Mouse (Mus musculus): Measurements from ENCODE around the gene Ntn1. TPM values are rescaled to one million over a fixed set of nuclear protein-coding genes. Genes with fewer than 3 reads are reported as not detected.

Ntn1 gene
- polyA plus RNA-seq, 1 experiment from 2014 or later, result 11.5 TPM

- no peak for ATAC-seq (ENCODE audit: insufficient number of reproducible peaks, insufficient read depth, low FRiP score, low read depth)
- 92% methylated on average over 4 of the region's 4 CpGs for WGBS
- H3K27ac ChIP-seq (replicated peaks in 1 of 2; ENCODE audit: control insufficient read depth in 1 of 2, insufficient read depth in 1 of 2, low read depth in 2 of 2, low read length in 2 of 2), result no peak overlapping the region
Observed at GRCm38 (mm10) chr11:68168427-68168826, 232.2 kb downstream of the Ntn1 start.

GRCm38 (mm10) chr11:68164408-68164807 lies 236.2 kb downstream of the Ntn1 start:
- H3K27me3 ChIP-seq (ENCODE audit: control insufficient read depth, insufficient read depth, low read length), result no peaks in the 10 kb centered on the region

More at GRCm38 (mm10) chr11:68168427-68168826, 232.2 kb downstream of the Ntn1 start:
- Histone ChIP-seq H3K27me3 (ENCODE audit: control insufficient read depth, insufficient read depth, low read length) (no peaks in the 10 kb centered on the region), H3K4me1 (ENCODE audit: control insufficient read depth in 2 of 2, insufficient read depth in 2 of 2, low read length in 2 of 2) (peaks cover 7 to 15% of the 10 kb centered on the region in 2 experiments), H3K9ac (ENCODE audit: low read length) (no peak overlapping the region), H3K9me3 (ENCODE audit: control insufficient read depth, low read length) (no peaks in the 10 kb centered on the region), H3K4me2 (ENCODE audit: low read length) (no peak overlapping the region), H3K4me3 (ENCODE audit: control insufficient read depth in 1 of 2, insufficient read depth in 1 of 2, low read depth in 1 of 2, low read length in 2 of 2) (no peak overlapping the region), H3K36me3 (ENCODE audit: control insufficient read depth, insufficient read depth, low read length) (no peaks in the 10 kb centered on the region)

DNA sequence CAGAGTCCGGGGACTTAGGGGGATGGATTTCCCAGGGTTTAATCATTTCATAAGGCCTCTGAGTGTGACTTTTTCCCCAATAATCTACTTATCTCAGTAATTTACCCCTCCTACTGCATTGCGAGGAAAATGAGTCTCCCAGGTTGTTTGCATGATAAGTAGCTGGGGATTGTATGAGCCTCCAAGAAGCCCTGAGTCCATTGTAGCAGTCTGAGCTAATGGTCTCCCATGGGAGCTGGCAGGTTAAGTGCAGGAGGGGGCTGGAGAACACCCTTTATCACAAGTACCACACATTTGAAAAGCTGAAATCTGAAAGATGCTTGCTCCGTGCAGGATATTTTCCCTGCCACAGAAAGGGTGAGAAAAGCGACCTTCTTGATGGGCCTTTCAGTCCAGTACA lies 240.8 kb downstream of the Ntn1 start:
- Histone ChIP-seq H3K4me1 (ENCODE audit: control insufficient read depth in 2 of 2, insufficient read depth in 2 of 2, low read length in 2 of 2) (no peaks in the 10 kb centered on the region), H3K27ac (replicated peaks in 1 of 2; ENCODE audit: control insufficient read depth in 1 of 2, insufficient read depth in 1 of 2, low read depth in 2 of 2, low read length in 2 of 2) (no peak overlapping the region), H3K9ac (ENCODE audit: low read length) (no peak overlapping the region), H3K27me3 (ENCODE audit: control insufficient read depth, insufficient read depth, low read length) (no peaks in the 10 kb centered on the region), H3K4me3 (ENCODE audit: control insufficient read depth in 1 of 2, insufficient read depth in 1 of 2, low read depth in 1 of 2, low read length in 2 of 2) (no peak overlapping the region), H3K9me3 (ENCODE audit: control insufficient read depth, low read length) (no peaks in the 10 kb centered on the region), H3K4me2 (ENCODE audit: low read length) (no peak overlapping the region), H3K36me3 (ENCODE audit: control insufficient read depth, insufficient read depth, low read length) (no peaks in the 10 kb centered on the region)
- 79% methylated on average over 4 of the region's 4 CpGs for WGBS
- no peak for ATAC-seq (ENCODE audit: insufficient number of reproducible peaks, insufficient read depth, low FRiP score, low read depth)

More at GRCm38 (mm10) chr11:68164408-68164807, 236.2 kb downstream of the Ntn1 start:
- Histone ChIP-seq H3K9me3 (ENCODE audit: control insufficient read depth, low read length) (no peaks in the 10 kb centered on the region), H3K4me1 (ENCODE audit: control insufficient read depth in 2 of 2, insufficient read depth in 2 of 2, low read length in 2 of 2) (no peaks in the 10 kb centered on the region), H3K4me2 (ENCODE audit: low read length) (no peak overlapping the region), H3K27ac (replicated peaks in 1 of 2; ENCODE audit: control insufficient read depth in 1 of 2, insufficient read depth in 1 of 2, low read depth in 2 of 2, low read length in 2 of 2) (no peak overlapping the region), H3K4me3 (ENCODE audit: control insufficient read depth in 1 of 2, insufficient read depth in 1 of 2, low read depth in 1 of 2, low read length in 2 of 2) (no peak overlapping the region), H3K36me3 (ENCODE audit: control insufficient read depth, insufficient read depth, low read length) (no peaks in the 10 kb centered on the region), H3K9ac (ENCODE audit: low read length) (no peak overlapping the region)
- 90% methylated on average over 5 of the region's 5 CpGs for WGBS
- no peak for ATAC-seq (ENCODE audit: insufficient number of reproducible peaks, insufficient read depth, low FRiP score, low read depth)

Small RNA genes within 50 kb of the gene (microRNA-seq; reads per million reads assigned to microRNA genes)
- gene Mir6406, result not detected

Other genes with a start within 250 kb of the Ntn1 start
- gene Pik3r5, start 31.3 kb upstream of the Ntn1 start, polyA plus RNA-seq (2014; fragmentation: Nextera tagmentation; extraction: Ambion mirVana), result 0.65 and 1.0 TPM in 2 replicates
- gene Pik3r6, start 102.2 kb upstream of the Ntn1 start, polyA plus RNA-seq (2014; fragmentation: Nextera tagmentation; extraction: Ambion mirVana), result 2.8 and 6.2 TPM in 2 replicates
- 0.12 TPM in 1 of 2 replicates, not detected in the other for gene Mfsd6l, start 155.4 kb upstream of the Ntn1 start, polyA plus RNA-seq (2014; fragmentation: Nextera tagmentation; extraction: Ambion mirVana)
- 1.3 and 2.2 TPM in 2 replicates for gene Ccdc42, start 186.2 kb upstream of the Ntn1 start, polyA plus RNA-seq (2014; fragmentation: Nextera tagmentation; extraction: Ambion mirVana)